Mouse (Mus musculus) MN1 (cell line): Measurements from ENCODE around the gene Ash1l.
"Not testable (repeated sequence)": the region's sequence is repeated elsewhere in the genome, so short reads cannot be mapped to it uniquely, and the experiment has no call there.

Experiments used
- DNase-seq: peaks from one replicate; pipeline ENCODE4 v3.0.0-alpha.2; 2016; ENCODE audit warnings: low spot score

The Ash1l gene

GRCm38 (mm10) chr3:88963211-88963610 lies 12.8 kb downstream of the Ash1l start:
- not testable (repeated sequence) for DNase-seq

- no peak for DNase-seq
These were observed 24.6 kb downstream of the Ash1l start for GRCm38 (mm10) chr3:88975012-88975411.

GRCm38 (mm10) chr3:88981206-88982010 lies 31.0 kb downstream of the Ash1l start:
- no peak for DNase-seq

- DNase-seq = no peak
These were observed 33.5 kb downstream of the Ash1l start for GRCm38 (mm10) chr3:88983921-88984381.

- no peak for DNase-seq
These were observed 42.4 kb downstream of the Ash1l start for GRCm38 (mm10) chr3:88992793-88993192.

GRCm38 (mm10) chr3:89001536-89001935 lies 51.1 kb downstream of the Ash1l start:
- no peak for DNase-seq

- not testable (repeated sequence) for DNase-seq
These were observed 80.5 kb downstream of the Ash1l start for GRCm38 (mm10) chr3:89030896-89031295.

GRCm38 (mm10) chr3:89043359-89043758 lies 92.9 kb downstream of the Ash1l start:
- no peak for DNase-seq

- no peak for DNase-seq
These were observed 107.9 kb downstream of the Ash1l start for GRCm38 (mm10) chr3:89058361-89058760.

GRCm38 (mm10) chr3:89058783-89059182 lies 108.4 kb downstream of the Ash1l start:
- DNase-seq = peak; percentile 36

- DNase-seq = no peak
These were observed 111.3 kb downstream of the Ash1l start for GRCm38 (mm10) chr3:89061696-89062095.

- no peak for DNase-seq
These were observed 116.8 kb downstream of the Ash1l start for GRCm38 (mm10) chr3:89067265-89067664.

- no peak for DNase-seq
These were observed 127.0 kb downstream of the Ash1l start for GRCm38 (mm10) chr3:89077383-89077782.

- DNase-seq = not testable (repeated sequence)
These were observed 131.9 kb downstream of the Ash1l start for GRCm38 (mm10) chr3:89082287-89082686.

- DNase-seq = no peak
These were observed 133.7 kb downstream of the Ash1l start for GRCm38 (mm10) chr3:89084133-89084532.

- DNase-seq = no peak
These were observed 134.3 kb downstream of the Ash1l start for GRCm38 (mm10) chr3:89084654-89085190.

GRCm38 (mm10) chr3:89087338-89088110 lies 137.1 kb downstream of the Ash1l start:
- peak; percentile 81 for DNase-seq

GRCm38 (mm10) chr3:89088974-89089373 lies 138.6 kb downstream of the Ash1l start:
- DNase-seq = no peak

GRCm38 (mm10) chr3:89089882-89090591 lies 139.6 kb downstream of the Ash1l start:
- peak; percentile 73 for DNase-seq

- DNase-seq = peak; percentile 90
These were observed 140.6 kb downstream of the Ash1l start for GRCm38 (mm10) chr3:89090694-89091655.
